Mouse (Mus musculus) c-Kit-positive CD71-positive TER-119-negative erythroid progenitor cells, embryonic 14.5 days (primary cell): ENCODE data around the gene Ilvbl.
"Not testable (repeated sequence)": the region's sequence is repeated elsewhere in the genome, so short reads cannot be mapped to it uniquely, and the experiment has no call there.

ENCODE experiments used
- DNase-seq: peaks from one replicate; pipeline ENCODE4 v3.0.0-alpha.2; 2013; ENCODE audit warnings: low read depth

Gene Ilvbl

DNA sequence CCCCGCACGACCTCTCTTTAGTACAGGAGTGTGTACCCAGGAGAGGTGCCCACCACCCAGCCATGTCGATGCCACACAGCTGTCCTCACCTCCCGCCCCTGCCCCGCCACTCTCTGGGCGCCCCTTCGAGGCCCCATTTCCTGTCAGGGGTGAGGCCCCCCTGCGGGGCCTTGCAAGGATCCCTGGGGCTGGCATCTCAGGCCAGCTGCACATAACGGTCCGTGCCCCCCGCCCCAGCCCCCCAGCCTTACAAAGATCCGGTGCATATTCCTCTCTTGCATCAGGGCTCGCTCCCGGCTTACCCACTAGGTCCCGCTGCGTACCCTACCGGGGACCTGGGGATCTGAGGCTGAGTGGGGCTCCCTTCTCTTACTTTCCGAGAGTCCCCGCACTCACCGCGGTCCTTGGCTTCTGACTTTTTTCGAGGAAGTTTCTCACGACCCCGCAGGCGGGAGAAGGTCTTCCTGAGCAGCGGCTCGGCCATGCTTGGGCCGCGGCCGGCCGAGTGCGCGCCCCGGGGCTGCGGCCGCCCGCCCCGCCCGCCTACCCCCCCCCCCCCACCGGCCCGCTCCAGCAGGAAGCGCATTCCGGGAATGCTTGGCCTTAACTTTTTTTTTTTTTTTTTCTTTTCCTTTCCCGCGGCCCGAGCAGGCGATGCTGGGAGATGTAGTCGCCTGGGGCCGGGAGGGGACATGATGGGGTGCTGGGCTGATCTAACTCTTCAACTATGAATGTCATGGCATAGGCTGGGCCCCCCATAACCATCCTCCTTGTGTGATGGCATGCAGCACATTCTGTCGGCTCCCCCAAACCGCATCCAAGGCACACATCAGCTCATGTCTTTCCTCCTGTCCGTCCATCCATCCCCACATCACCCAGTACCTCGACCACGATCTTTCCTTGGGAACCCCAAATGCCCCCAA is 17.5 kb downstream of the Ilvbl start, which contains the start of gene Syde1:
TSS of gene Syde1 (minus strand) at position 559 of the 923 bp plus-strand sequence.
- DNase-seq, result no peak

DNA sequence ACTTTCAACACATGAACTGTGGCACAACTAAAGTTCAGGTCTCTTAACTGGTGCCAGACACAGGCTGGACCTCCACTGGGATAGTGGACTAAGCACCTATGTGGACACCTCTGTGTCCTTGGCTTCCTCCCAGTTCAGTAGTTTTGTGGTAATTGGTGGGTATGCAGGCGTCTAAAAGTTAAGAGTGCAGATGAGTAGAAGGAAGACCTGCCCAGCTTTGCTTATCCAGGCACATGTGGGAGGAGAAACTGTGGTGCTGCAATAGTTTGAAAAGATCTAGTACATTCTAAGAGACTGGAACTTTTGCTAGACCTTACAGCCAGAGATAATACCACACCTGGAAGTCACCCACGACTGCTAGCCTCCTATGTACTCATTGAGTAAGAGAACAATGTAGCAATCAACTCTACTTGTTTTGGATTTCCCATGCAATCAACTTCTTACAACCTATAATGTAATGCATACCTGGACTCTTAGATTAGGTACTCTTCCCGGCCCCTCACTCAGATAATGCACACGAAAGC is 18.8 kb downstream of the Ilvbl start:
- no peak for DNase-seq

DNA sequence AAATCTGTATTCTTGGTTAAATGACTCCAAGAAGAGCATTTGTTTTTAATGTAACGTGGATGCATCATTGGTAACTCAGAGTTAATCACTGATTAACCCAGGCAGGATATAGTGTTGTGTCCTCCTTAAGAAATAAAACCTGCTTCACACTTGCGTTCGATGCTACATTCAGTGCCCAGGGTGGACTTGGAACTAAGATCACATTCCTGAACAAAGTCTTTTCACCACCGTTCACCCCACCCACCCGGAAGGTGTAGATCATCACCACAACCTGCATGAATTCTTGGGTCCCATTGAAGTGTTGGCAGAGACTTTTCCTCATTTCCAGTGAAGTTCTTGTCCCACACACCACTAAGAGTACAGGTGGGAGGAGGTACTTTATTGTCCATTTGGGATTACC is 19.6 kb downstream of the Ilvbl start:
- no peak for DNase-seq

GRCm38 (mm10) chr10:78594157-78594556 is 20.0 kb downstream of the Ilvbl start:
- no peak for DNase-seq

DNA sequence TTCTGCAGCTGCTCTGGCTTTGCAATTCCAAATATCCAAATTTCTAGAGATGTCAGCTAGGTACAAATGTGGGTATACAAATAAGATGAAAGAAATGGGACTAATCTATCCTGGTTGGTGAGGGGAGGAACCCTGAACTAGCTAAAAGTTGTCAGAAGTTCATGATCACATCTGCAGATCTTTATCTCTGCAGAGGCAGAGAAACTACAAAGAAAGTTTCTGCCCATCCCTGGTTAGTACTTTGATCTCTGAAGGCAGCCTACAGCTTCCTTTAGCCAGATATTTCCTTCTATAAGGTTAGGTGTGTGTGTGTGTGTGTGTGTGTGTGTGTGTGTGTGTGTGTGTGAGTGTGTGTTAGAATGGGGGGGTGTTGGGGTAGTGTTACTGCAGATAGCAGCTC is 20.4 kb downstream of the Ilvbl start:
- no peak for DNase-seq

- DNase-seq, result no peak
These were observed 25.7 kb downstream of the Ilvbl start for GRCm38 (mm10) chr10:78599865-78600264.

- no peak for DNase-seq
These were observed 30.9 kb downstream of the Ilvbl start for GRCm38 (mm10) chr10:78605080-78605479.

DNA sequence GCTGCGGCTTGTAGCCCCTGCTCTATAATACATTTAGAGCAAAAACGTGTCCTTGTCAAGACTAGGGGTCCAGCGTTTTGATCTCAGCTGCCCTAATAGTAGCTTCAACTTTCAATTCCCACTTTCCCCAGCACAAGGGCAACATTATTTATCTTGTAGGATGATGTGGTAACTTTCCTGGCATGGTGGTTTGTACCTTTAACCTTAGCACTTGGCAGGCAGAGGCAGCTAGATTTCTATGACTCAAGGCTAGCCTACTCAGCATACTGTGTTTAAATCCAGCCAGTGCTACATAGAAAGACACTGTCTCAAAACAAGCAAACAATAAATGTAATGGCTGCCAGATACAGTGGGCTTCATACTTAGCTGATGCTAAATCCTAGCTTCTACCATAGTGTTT is 33.5 kb downstream of the Ilvbl start:
- DNase-seq, result no peak

GRCm38 (mm10) chr10:78617974-78618373 is 43.8 kb downstream of the Ilvbl start, which contains the start of gene Olfr1357:
TSS of gene Olfr1357 (minus strand) at chr10:78618074.
- no peak for DNase-seq

DNA sequence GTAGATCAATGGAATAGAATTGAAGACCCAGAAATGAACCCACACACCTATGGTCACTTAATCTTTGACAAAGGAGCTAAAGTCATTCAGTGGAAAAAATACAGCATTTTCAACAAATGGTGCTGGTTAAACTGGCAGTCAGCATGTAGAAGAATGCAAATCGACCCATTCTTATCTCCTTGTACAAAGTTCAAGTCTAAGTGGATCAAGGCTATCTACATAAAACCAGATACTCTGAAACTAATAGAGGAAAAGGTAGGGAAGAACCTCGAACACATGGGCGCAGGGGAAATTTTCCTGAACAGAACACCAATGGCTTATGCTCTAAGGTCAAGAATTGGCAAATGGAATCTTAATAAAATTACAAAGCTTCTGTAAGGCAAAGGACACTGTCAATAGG is 49.0 kb downstream of the Ilvbl start:
- not testable (repeated sequence) for DNase-seq

DNA sequence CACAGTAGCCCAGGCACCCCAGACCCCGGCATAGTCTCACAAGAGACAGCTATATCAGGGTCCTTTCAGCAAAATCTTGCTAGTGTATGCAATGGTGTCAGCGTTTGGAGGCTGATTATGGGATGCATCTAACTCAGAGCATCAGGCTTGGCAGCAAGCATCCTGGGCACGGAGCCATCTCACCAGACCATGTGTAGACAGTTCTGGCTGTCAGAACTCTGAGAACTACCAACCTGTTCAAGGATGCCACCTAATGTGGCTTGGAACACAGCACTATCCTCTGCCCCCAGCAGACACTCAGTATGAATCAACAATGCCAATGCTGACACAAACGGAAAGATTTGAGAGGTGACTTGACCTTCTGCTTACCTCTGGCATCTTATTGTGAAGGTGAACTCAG is 56.0 kb downstream of the Ilvbl start:
- no peak for DNase-seq

DNA sequence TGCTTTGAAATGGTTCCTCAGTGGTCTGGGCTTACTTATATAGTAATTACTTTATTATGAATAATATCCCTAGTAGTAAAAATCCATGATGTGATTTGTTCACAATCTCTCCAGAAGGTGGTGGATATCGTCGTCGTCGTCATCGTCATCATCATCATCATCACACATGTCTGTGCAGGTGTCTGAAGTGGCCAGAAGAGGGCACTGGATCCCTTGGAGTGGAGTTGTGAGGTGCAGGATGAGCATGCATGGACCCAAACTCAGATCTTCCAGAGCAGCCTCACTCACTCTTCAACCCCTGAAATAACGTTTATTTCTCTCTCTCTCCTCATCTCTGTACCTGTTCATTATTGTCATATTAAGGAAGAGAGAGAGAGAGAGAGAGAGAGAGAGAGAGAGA is 58.2 kb downstream of the Ilvbl start:
- DNase-seq, result no peak
